ENCODE assay signal across 11 mouse cellular contexts in genomic region chr4:127935369-127935768, GRCm38 (mm10). TPM values are rescaled to one million over a fixed set of nuclear protein-coding genes. Genes with fewer than 3 reads are reported as not detected.
DNase-seq lines count a peak whose midpoint lies in the region; ATAC-seq and TF ChIP-seq lines count a peak whose summit lies in the region.
"Had no signal": no experiment of that assay in that cellular context is flagged by ENCODE, and none has a peak within 500 bp of the region (broad histone marks: within the 10 kb centered on the region; RNA-seq: fewer than 3 reads in every experiment).

No protein-coding gene starts in this region.

- DNase-seq in frontal cortex, postnatal 36 days (ENCODE audit: low spot score in 2 of 2), result peak; percentile 10 to 34
- no peak for DNase-seq in frontal cortex, postnatal 10 days (ENCODE audit: low spot score in 2 of 2)
- peak; percentile 48 for DNase-seq in lung, embryonic 14.5 days
- no peak for DNase-seq in lung, postnatal 25 days (ENCODE audit: low spot score)
- DNase-seq in cerebellum, postnatal 14 days, result peak; percentile 69 to 72
- peak; percentile 53 for DNase-seq in left cerebral cortex, postnatal 4 days
- DNase-seq in c-Kit-positive CD71-positive TER-119-positive erythroid progenitor cells, embryonic 14.5 days (ENCODE audit: low spot score), result no peak

- intact Hi-C loops in left cerebral cortex, postnatal 4 days (cut with DNase I), result no loop called here

- no peak overlapping the region for H3K9ac ChIP-seq in lung, embryonic 14.5 days
- H3K9ac ChIP-seq: liver, embryonic 15.5 days had no signal

- no peaks in the 10 kb centered on the region for H3K4me1 ChIP-seq in lung, embryonic 14.5 days (ENCODE audit: insufficient read depth)
- H3K4me1 ChIP-seq: liver, embryonic 15.5 days had no signal

- peak; percentile 76 for TF ChIP-seq CTCF in lung, embryonic 14.5 days (IDR thresholded peaks at IDR 0.05; ENCODE audit: low read depth)

- no peaks in the 10 kb centered on the region for H3K27me3 ChIP-seq in lung, embryonic 14.5 days (ENCODE audit: insufficient read depth, low read length)
- H3K27me3 ChIP-seq: liver, embryonic 15.5 days had no signal

- no peaks in the 10 kb centered on the region for H3K36me3 ChIP-seq in lung, embryonic 14.5 days (ENCODE audit: insufficient read depth)
- H3K36me3 ChIP-seq: G1E; liver, embryonic 15.5 days had no signal

- H3K27ac ChIP-seq in lung, embryonic 14.5 days (ENCODE audit: low read depth), result no peak overlapping the region
- H3K27ac ChIP-seq: liver, embryonic 15.5 days had no signal

- 48% methylated on average over 3 of the region's 3 CpGs for WGBS in lung, embryonic 14.5 days

- ATAC-seq in lung, embryonic 14.5 days (ENCODE audit: insufficient read depth), result no peak
- ATAC-seq in erythroblast, adult 5-6 weeks (replicated peaks; ENCODE audit: low FRiP score, poor library complexity, severe bottlenecking), result no peak

- no peaks in the 10 kb centered on the region for H3K9me3 ChIP-seq in lung, embryonic 14.5 days (ENCODE audit: low read depth, low read length)
- H3K9me3 ChIP-seq: liver, embryonic 15.5 days had no signal

- H3K4me3 ChIP-seq in lung, embryonic 14.5 days (ENCODE audit: low read depth, low read length), result no peak overlapping the region
- H3K4me3 ChIP-seq: liver, embryonic 15.5 days had no signal

- no peak overlapping the region for H3K4me2 ChIP-seq in lung, embryonic 14.5 days
- H3K4me2 ChIP-seq: liver, embryonic 15.5 days had no signal

RNA-seq across cellular contexts. Expression of gene CK137956, which starts 35.4 kb away (rescaled TPM):
- polyA plus RNA-seq in lung, embryonic 14.5 days (2014; fragmentation: Nextera tagmentation; extraction: Ambion mirVana), result not detected in 2 replicates
- total RNA-seq in left cerebral cortex, postnatal 4 days (2021), result 1 to 10 TPM; 3.6 to 3.9 TPM
- not detected in 2 replicates for total RNA-seq in erythroblast, adult 5-6 weeks (2015; ENCODE audit: low replicate concordance)
- total RNA-seq in erythroblast, adult 5-6 weeks (2017; ENCODE audit: low replicate concordance), result not detected in 2 replicates
- total RNA-seq: G1E had no signal
- polyA plus RNA-seq: G1E; liver, embryonic 15.5 days; stomach, embryonic 16.5 days had no signal

RNA-seq across cellular contexts. Expression of gene Csmd2, which starts 52.3 kb away (rescaled TPM):
- 0.12 and 0.18 TPM in 2 replicates for polyA plus RNA-seq in lung, embryonic 14.5 days (2014; fragmentation: Nextera tagmentation; extraction: Ambion mirVana)
- 10 to 100 TPM; 76.9 to 83.5 TPM for total RNA-seq in left cerebral cortex, postnatal 4 days (2021)
- total RNA-seq in erythroblast, adult 5-6 weeks (2015; ENCODE audit: low replicate concordance), result not detected in 2 replicates
- not detected in 2 replicates for total RNA-seq in erythroblast, adult 5-6 weeks (2017; ENCODE audit: low replicate concordance)
- polyA plus RNA-seq: G1E had no signal

Comparison
In these comparisons a context has a peak if more than half of its experiments do, and no peak if none do; other contexts are left out.
1. DNase-seq: peak in frontal cortex, postnatal 36 days (2 of 2), lung, embryonic 14.5 days (single experiment), cerebellum, postnatal 14 days (2 of 2) and left cerebral cortex, postnatal 4 days (single experiment); none in frontal cortex, postnatal 10 days (0 of 2), lung, postnatal 25 days (single experiment) and c-Kit-positive CD71-positive TER-119-positive erythroid progenitor cells, embryonic 14.5 days (single experiment).
2. RNA of gene CK137956, which starts 35.4 kb away (total RNA-seq): 3.6 to 3.9 TPM in left cerebral cortex, postnatal 4 days; not detected in erythroblast, adult 5-6 weeks; every median in the first group is over 4 times any median in the second.
3. RNA of gene Csmd2, which starts 52.3 kb away (total RNA-seq): 76.9 to 83.5 TPM in left cerebral cortex, postnatal 4 days; not detected in erythroblast, adult 5-6 weeks; every median in the first group is over 10 times any median in the second.